24 mouse cellular contexts compared by ENCODE assay signal in genomic region chr7:70834787-70835461, GRCm38 (mm10).
A peak's percentile ranks its signal among the peaks of the same experiment; 100 is the strongest.
DNase-seq lines count a peak whose midpoint lies in the region; ATAC-seq and TF ChIP-seq lines count a peak whose summit lies in the region.
"Had no signal": no experiment of that assay in that cellular context is flagged by ENCODE, and none has a peak within 500 bp of the region (broad histone marks: within the 10 kb centered on the region; RNA-seq: fewer than 3 reads in every experiment).

No protein-coding gene starts in this region.

- in situ Hi-C loops in Patski (cut with MboI; ENCODE audit: low pct_unique_long_range_greater_than_20kb), result no loop called here

- no peaks in the 10 kb centered on the region for H3K9me3 ChIP-seq in lung, embryonic 14.5 days (ENCODE audit: low read depth, low read length)
- no peaks in the 10 kb centered on the region for H3K9me3 ChIP-seq in limb, embryonic 13.5 days
- H3K9me3 ChIP-seq: embryonic facial prominence, embryonic 10.5 days; embryonic facial prominence, embryonic 15.5 days; forebrain, embryonic 13.5 days; hindbrain, embryonic 10.5 days; hindbrain, embryonic 15.5 days; kidney, embryonic 15.5 days had no signal

- TF ChIP-seq CTCF in lung, embryonic 14.5 days (IDR thresholded peaks at IDR 0.05; ENCODE audit: low read depth), result no peak
- no peak for TF ChIP-seq CTCF in Patski (IDR thresholded peaks at IDR 0.05)

- no peak overlapping the region for H3K27ac ChIP-seq in lung, embryonic 14.5 days (ENCODE audit: low read depth)
- H3K27ac ChIP-seq in limb, embryonic 13.5 days, result peak overlapping the region; percentile 22; the same call in 1 of the 2 replicates
- H3K27ac ChIP-seq: embryonic facial prominence, embryonic 10.5 days; embryonic facial prominence, embryonic 15.5 days; forebrain, embryonic 13.5 days; hindbrain, embryonic 10.5 days; hindbrain, embryonic 15.5 days; kidney, embryonic 15.5 days had no signal

- no peak overlapping the region for H3K4me2 ChIP-seq in lung, embryonic 14.5 days
- H3K4me2 ChIP-seq in limb, embryonic 13.5 days (replicated peaks), result no peak overlapping the region
- H3K4me2 ChIP-seq: embryonic facial prominence, embryonic 15.5 days; forebrain, embryonic 13.5 days; hindbrain, embryonic 15.5 days; kidney, embryonic 15.5 days had no signal

- POLR2A ChIA-PET in Patski (lab: Charles Lee), result no interaction called here

- no peaks in the 10 kb centered on the region for H3K4me1 ChIP-seq in lung, embryonic 14.5 days (ENCODE audit: insufficient read depth)
- peaks cover 10% of the 10 kb centered on the region for H3K4me1 ChIP-seq in limb, embryonic 13.5 days
- H3K4me1 ChIP-seq: embryonic facial prominence, embryonic 10.5 days; embryonic facial prominence, embryonic 15.5 days; forebrain, embryonic 13.5 days; hindbrain, embryonic 10.5 days; hindbrain, embryonic 15.5 days; kidney, embryonic 15.5 days had no signal

- H3K36me3 ChIP-seq in lung, embryonic 14.5 days (ENCODE audit: insufficient read depth), result no peaks in the 10 kb centered on the region
- H3K36me3 ChIP-seq in limb, embryonic 13.5 days, result no peaks in the 10 kb centered on the region
- H3K36me3 ChIP-seq: embryonic facial prominence, embryonic 10.5 days; embryonic facial prominence, embryonic 15.5 days; hindbrain, embryonic 10.5 days; hindbrain, embryonic 15.5 days; kidney, embryonic 15.5 days had no signal

- H3K9ac ChIP-seq in lung, embryonic 14.5 days, result no peak overlapping the region
- no peak overlapping the region for H3K9ac ChIP-seq in limb, embryonic 13.5 days
- H3K9ac ChIP-seq: embryonic facial prominence, embryonic 15.5 days; forebrain, embryonic 13.5 days; hindbrain, embryonic 15.5 days; kidney, embryonic 15.5 days had no signal

- H3K4me3 ChIP-seq in lung, embryonic 14.5 days (ENCODE audit: low read depth, low read length), result no peak overlapping the region
- no peak overlapping the region for H3K4me3 ChIP-seq in limb, embryonic 13.5 days
- H3K4me3 ChIP-seq: embryonic facial prominence, embryonic 10.5 days; embryonic facial prominence, embryonic 15.5 days; forebrain, embryonic 13.5 days; hindbrain, embryonic 10.5 days; hindbrain, embryonic 15.5 days; kidney, embryonic 15.5 days had no signal

- no peaks in the 10 kb centered on the region for H3K27me3 ChIP-seq in lung, embryonic 14.5 days (ENCODE audit: insufficient read depth, low read length)
- no peaks in the 10 kb centered on the region for H3K27me3 ChIP-seq in Patski
- no peaks in the 10 kb centered on the region for H3K27me3 ChIP-seq in limb, embryonic 13.5 days
- H3K27me3 ChIP-seq: embryonic facial prominence, embryonic 15.5 days; forebrain, embryonic 13.5 days; kidney, embryonic 15.5 days had no signal

- peak; percentile 49; the same call in 1 of the 2 replicates for ATAC-seq in lung, embryonic 14.5 days (ENCODE audit: insufficient read depth)
- peak; percentile 96 for ATAC-seq in Patski
- peak; percentile 84; the same call in 1 of the 2 replicates for ATAC-seq in limb, embryonic 13.5 days (ENCODE audit: low FRiP score, low read depth)
- ATAC-seq: forebrain, embryonic 13.5 days; inflammation-experienced regulatory T-cells, adult 6 months; midbrain, embryonic 16.5 days had no signal

- 21% methylated on average over 4 of the region's 4 CpGs for WGBS in lung, embryonic 14.5 days
- 13% methylated on average over 4 of the region's 4 CpGs for WGBS in limb, embryonic 13.5 days

- peak; percentile 23 to 32 for DNase-seq in cerebellum, postnatal 10 days
- DNase-seq in cerebellum, adult 8-10 months, result no peak
- peak; percentile 30 for DNase-seq in lung, embryonic 14.5 days
- DNase-seq in lung, postnatal 14 days, result no peak
- no peak for DNase-seq in Patski (ENCODE audit: low read depth, low spot score)
- no peak for DNase-seq in right cerebral cortex, adult 2 months (ENCODE audit: low spot score in 2 of 2)
- DNase-seq in thymus, postnatal 0 days (ENCODE audit: low spot score), result no peak
- DNase-seq: adrenal gland, adult 8-10 months; cerebellum, adult 9-11 months; gastrocnemius, postnatal 10 days; heart, adult 11 months; heart, postnatal 14 days; kidney, adult 11 months; kidney, postnatal 25 days; right cerebral cortex, postnatal 4 days had no signal

- CTCF ChIA-PET in Patski (lab: Charles Lee), result interaction anchor here (0.8 kb wide), 1 partner anchor 9 kb away, joined by 3 read pairs; no protein-coding TSS in a partner anchor

Comparison
In these comparisons a context has a peak if more than half of its experiments do, and no peak if none do; other contexts are left out.
1. DNase-seq: peak in cerebellum, postnatal 10 days (2 of 2) and lung, embryonic 14.5 days (single experiment); none in cerebellum, adult 8-10 months (single experiment), lung, postnatal 14 days (single experiment), Patski (single experiment), right cerebral cortex, adult 2 months (0 of 2) and thymus, postnatal 0 days (single experiment).
2. Peak in every context shown above with its lines, with median percentiles within 50 percentile points of each other: ATAC-seq.